Mouse (Mus musculus) mouse trophoblast stem cell (cell line): ENCODE data around the gene Cnot10.

Experiments used
- in situ Hi-C, 2 experiments: fragments of 300-500 bp; cut with MseI, MboI; formaldehyde crosslinking; loops; 2 replicates in 1 of 2; 3 replicates in 1 of 2; pipeline ENCODE4 v1.15.1; 2025

Gene Cnot10

DNA sequence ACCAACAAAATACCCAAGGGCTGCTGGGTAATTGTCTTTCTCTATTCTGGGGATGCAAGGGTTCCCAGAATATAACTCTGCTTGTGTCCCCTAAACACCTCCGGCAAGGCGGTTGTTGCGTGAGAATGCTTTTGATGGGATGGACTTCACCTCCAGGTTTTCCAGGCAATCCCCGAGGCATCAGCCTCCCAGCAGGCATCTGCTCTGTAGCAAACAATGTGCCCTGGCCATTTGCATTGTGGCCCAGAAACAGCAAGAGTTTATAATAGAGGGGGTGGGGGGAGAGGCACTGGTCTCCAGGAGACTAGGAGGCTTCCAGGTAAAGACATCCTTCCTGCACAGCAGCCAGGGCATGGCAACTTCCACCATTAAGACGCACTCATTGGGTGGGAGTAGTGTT is 90.9 kb downstream of the Cnot10 start:
- in situ Hi-C loops = no loop called here

GRCm38 (mm10) chr9:114548496-114548895 is 91.5 kb downstream of the Cnot10 start:
- in situ Hi-C loops = no loop called here

- in situ Hi-C loops = no loop called here
Observed at GRCm38 (mm10) chr9:114547643-114548077, 92.3 kb downstream of the Cnot10 start.

DNA sequence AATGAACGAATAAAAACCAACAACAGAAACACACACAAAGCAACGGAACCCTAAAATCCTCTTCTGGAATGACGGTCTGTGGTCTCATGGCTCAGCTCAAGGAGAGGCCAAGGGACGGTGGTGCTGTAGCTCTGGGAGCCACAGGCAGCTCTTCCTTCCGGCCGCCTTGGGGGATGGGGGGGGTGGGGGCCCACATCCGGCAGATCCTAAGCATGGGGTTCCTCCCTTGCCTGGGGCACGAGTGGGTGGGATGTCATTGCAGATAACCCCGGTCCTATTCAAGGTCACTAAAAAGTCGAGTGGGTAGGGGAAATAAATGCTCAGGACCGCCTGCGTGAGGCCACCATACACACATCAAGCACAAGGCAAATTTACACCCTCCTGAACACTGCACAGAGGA is 93.2 kb downstream of the Cnot10 start:
- in situ Hi-C loops = no loop called here

- in situ Hi-C loops = no loop called here
Observed at GRCm38 (mm10) chr9:114544754-114545393, 95.1 kb downstream of the Cnot10 start.

DNA sequence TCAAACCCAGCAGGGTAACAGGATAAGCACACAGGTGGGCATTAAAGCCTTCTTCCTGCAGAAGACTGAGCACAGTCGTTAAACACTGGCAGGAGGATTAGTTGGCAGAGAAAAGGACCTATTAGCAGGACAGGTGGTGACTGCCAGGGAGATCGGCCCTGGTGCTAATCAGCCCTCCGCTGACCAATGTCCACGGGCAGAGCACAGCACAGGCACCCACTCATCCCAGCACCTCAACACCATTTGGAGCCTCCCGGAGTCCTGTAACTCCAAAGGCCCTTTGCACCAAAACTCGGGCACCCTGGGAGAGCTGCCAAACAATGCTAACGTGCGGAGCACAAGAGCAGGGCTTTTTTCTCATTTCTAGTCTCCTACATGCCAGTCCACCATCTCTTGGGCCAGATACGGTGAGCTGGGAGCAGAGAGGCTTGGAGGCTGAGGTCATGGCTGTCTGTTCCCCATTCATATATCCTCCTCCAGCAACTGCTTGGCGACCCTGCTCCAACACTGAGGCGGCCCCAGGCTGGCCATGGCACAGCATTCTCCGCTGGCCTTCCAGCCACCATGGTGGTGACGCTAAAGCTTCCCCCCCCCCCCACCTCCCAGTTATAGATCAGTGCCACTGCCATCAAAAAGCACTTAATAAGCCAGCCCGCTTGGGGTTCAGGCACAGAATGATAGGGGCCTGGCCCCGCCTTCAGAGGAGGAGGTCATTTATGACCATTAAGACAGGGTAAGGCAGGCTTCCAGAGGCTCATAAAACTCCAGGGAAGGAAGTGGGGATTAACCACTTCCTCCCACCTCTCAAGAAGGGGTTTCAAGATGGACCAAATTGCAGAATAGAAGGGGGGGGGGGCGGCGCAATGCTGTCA is 95.9 kb downstream of the Cnot10 start:
- in situ Hi-C loops = no loop called here

DNA sequence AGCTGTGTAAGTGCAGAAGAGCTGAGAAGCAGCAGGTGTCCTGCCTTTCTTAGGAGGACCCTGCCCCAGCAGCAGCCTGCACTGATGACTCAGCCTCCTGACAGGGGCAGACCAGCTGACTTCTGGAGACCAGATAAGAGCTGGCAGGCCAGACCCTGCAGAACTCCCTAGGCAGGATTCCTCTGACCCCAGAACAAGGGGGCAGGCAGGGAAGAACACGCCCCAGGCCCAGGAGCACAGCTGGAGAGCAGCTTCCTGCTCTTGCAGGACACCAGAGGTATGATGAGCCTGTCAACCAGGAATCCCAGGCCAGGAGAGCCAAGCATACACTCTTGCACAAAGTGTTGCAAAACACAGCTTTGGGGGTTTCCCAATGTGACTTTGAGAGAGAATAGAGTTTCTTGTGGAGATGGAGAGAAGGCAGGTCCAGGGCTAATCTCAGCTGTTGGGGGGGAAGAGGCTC is 98.7 kb downstream of the Cnot10 start:
- in situ Hi-C loops = no loop called here

- in situ Hi-C loops = no loop called here
Observed at GRCm38 (mm10) chr9:114538996-114539563, 100.9 kb downstream of the Cnot10 start.

DNA sequence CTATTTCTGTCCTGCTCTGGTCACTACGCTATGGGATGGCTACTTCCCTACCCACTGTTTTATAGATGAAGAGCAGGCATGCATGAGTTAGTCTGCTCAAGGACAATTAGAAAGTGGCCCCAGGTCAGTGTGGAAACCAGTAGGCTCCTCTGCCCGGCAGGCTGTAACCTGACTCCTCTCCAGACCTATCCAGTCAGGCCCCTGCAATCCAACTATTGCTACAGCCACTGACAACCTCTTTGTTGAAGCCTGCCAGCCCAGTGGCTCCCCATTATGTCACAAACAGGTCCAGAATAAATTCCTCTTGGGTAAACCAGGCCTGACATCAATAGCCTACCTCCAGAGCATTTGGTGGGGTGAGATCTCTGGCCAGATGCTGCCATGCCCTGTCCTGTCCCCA is 103.4 kb downstream of the Cnot10 start:
- in situ Hi-C loops = no loop called here
